Mouse (Mus musculus) frontal cortex, postnatal 36 days (tissue): ENCODE measurements around the gene Neo1.
A peak's percentile ranks its signal among the peaks of the same experiment; 100 is the strongest.

Experiments used
- DNase-seq, 2 experiments: peaks; one replicate each; pipeline ENCODE4 v3.0.0; 2022; ENCODE audit warnings: low spot score in 2 of 2

Gene Neo1

DNA sequence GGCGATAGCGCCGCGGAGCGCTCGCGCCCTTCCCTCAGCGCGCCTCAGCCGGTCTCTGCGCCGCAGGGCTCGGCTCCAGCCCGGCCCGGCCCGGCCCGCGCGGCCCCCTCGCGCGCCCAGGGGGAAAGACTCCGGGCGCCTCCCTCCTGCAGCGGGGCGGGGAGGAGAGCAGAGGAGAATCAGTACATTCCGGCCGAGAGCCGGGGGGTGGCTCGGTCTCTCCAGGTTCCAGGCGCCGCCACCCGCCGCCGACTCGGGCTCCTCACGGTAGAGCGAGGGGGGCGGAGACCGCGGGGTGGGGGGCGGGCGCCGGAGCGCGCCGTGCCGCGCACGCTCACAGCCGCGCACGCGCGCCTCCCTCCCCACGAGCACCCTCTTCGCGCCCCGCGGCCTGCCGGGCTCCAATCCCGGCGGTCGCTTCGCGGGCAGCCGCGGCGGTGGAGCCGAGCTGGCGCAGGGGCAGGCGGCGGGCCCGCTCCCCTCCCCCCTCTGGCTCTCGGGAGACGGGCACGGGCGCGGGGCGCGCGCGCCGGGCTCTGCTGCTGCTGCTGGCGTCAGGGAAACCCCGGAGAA is at the start of gene Neo1:
Gene Neo1 (minus strand): TSS at position 283 of the 573 bp plus-strand sequence.
- DNase-seq: peak; percentile 92 to 94

GRCm38 (mm10) chr9:59075632-59076031 is 39.4 kb upstream of the Neo1 start:
- no peak for DNase-seq

GRCm38 (mm10) chr9:59073887-59074286 is 37.6 kb upstream of the Neo1 start:
- DNase-seq: no peak

DNA sequence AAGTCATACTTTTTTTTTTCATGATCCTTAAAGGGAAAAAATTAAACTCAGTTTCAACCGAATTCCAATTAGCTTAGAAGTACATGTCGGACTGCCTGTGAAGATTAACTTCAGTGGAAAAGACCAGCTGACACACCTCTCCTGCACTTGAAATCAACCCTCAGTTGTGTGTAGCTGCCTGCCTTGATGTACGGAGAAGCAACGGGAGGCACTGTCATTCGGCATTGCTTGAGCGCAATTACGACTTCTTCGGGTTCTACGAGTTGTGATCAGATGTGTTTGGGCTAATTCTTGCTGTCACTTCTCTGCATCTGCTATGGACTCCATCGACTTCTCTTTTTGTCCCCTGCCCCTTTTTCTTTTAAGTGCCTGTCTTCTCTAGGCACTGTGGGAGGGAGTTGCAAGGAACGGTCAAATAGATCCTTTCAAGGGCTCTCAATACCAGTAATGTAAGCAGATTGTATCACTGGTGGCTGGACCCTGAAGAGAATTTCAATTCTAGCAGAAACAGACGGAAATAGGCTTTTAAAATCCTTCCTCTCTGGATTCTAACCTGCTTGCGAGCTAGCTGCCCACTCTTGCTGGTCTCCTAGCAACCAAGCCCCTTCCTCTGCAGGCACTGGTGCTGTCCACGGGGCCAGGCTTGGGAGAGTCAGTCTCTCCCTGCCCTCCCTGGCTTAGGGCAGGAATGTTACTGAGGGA is 36.0 kb upstream of the Neo1 start:
- peak in 1 of 2 experiments; percentile 16 for DNase-seq

GRCm38 (mm10) chr9:59071220-59071977 is 35.2 kb upstream of the Neo1 start:
- peak in 1 of 2 experiments; percentile 8 for DNase-seq

- no peak for DNase-seq
Measured at GRCm38 (mm10) chr9:59070216-59070615, 34.0 kb upstream of the Neo1 start.

DNA sequence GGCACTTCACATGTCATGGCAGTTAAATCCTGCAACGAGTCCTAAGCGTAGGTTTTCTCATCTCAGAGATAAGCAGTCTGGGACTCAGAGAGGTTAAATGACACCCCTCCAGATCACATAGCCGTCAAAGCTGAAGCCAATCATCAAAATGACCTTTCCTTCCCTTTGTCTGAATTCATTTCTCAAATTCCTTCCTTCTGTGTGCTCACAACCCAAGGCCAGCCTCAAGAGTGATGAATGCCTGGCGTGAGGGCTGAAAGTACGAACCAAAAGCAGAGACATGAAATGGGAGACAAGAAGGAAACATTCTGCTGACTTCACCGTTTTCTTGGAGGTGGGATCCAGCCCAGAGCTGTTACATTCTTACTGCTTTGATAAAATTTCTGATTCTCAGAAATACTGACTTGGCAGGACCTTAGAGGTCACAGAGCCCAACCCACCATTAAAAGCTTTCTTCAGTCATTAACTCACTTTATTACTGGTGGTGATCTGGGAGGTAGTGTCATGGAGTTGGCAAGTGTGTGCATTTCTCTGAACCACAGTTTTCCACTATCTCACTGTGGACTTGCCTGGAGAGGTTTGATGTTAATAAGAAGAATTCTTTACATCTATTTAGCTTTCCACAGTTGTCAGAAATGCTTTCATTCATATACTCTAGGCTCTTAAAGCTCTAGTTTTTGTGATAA is 29.5 kb upstream of the Neo1 start:
- DNase-seq: no peak

DNA sequence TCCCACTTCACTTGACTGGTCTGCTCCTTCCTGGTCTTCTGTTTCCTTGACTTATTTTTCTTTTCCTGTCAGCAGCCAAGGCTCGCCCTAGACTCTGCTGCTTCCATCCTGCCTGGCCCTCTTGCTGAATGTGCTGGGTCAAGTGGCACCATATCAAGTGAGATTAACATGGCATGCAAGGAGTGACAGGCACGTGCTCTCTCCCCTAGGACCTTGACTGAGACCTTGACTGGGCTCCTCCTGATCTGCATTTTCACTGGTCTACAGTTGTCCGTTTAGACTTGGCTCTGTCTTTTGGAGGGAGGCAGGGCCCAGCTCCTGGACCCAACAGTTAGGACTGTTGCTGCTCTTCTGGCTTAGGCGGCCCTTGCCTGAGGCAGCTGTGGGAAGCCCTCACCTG is 26.2 kb upstream of the Neo1 start:
- DNase-seq: no peak

DNA sequence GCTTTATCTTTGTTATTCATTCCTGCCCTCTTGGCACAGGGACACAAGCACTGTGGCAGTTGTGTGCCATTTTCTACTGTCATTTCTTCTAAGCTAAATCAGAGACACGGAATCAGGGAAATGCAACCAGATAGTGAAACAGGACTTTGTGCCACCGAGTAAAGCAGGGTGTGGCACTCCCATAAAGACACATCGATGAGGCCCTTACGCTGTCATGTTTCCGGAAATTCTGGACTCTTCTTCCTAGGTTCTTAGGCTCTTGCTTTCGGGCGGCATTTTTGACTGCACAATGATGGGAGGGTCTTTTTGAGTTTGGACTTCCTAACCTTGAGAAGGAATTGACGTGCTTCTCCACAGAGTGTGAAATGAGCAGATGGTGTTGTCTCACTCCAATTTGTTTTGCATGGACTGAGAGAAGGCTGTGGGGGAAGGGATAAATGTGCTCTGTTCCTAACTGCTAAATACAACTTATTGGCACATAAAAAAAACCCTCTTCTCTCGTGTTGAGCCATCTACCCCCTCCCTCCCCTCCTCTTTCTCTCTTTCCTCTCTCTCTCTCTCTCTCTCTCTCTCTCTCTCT is 23.9 kb upstream of the Neo1 start:
- no peak for DNase-seq

DNA sequence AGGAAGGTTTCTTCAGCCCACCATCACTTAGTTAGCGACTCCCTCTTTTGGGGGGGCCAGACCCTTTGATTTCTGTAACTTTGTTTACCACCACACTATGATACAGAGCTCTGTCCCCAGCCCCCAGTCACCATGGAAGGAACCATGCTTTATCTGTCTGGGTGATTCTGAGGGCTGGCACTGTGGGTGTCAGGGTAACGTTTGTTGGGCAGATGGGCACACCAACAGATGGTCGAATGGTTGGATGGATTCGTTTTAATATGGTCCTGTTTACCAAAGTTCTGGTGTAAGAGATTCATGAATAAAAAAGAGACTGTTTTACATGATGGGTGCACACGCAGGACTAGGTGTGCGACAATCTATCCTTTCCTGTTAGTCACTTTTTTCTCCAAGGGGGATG is 22.9 kb upstream of the Neo1 start:
- no peak for DNase-seq

DNA sequence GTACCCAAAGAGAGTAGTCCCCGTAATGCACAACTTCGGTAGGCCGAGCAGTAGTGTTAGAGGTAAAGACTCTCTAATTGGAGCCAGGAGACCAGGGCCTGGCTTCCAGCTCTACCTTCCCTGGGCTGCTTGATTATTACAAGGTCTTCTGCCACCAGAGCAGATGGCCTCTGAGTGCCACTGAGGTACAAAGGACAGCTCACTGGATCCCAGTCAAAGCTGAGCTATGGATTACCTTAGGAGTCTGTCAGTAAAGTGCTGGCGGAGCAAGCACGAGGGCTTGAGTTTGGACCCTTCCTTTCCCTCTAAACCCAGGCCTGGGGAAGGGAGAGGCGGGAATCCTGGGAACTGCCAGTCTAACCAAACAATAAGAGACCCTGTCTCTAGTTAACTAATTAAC is 21.8 kb upstream of the Neo1 start:
- DNase-seq: no peak

DNA sequence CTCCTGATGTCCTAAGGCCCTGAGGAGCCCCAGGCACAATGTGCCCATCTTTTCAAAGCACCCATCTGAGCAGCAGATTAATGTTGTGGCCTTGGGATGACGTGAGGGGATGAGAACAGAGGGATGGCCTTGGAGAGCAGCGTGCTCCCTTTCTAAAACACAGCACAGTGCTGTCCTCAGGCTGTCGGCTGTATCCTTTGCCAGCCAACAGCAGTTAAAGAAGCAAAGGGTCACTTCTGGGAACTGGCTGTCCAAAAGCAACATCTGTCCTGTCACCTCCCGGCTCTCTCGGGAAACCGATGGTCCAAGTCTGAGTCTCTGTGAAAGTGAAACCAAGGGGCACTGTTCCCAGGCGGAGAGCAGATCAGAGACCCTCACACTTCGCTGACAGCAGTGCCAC is 20.0 kb upstream of the Neo1 start:
- DNase-seq: no peak

DNA sequence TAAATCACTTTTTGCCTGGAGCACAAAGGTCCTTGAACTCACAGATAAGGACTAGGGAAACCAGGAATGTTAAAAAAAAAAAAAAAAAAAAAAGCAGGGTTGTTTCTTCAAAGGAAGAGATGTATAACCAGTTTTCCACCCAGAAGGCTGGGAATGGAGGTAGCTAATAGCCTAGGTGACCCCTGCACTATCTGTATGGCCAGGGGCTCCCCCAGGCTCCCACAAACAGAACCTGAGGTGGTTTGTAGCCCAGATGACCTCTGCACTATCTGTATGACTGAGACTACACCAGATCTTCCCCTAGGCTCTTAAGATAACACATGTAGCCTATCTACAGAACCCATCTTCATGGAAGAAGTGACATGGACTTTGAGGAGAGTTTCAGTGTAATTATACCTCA is 5.6 kb upstream of the Neo1 start:
- DNase-seq: no peak

DNA sequence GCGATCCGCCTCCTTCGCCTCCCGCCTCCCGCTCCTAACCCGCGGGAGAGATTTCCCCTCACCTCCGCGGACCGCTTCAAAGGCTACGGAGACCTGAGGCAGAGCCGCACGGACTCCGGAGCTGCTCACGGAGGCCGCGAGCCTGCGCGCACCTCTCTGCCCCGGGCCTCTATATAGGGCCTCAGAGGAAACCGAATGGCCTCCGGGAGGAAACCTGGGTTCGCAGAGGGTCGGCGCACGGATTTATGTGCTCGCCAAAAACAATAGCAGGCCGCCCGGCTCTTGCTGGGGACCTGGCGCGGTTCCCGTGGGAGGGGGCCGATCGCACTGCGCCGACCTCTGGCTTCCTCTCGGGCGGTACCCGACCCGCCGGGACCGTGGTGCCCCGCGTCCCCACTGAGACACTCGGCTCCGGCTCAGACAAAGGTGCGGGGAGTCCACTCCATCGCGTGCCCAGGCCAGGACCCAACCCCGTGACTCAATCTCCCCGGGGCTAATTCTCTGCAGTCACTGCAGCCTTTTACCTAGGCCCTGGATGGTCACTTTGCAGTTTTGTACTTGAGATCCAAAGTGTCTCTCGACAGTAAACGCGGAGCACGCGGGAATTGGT is 596 bp upstream of the Neo1 start:
- peak in 1 of 2 experiments; percentile 45 for DNase-seq

DNA sequence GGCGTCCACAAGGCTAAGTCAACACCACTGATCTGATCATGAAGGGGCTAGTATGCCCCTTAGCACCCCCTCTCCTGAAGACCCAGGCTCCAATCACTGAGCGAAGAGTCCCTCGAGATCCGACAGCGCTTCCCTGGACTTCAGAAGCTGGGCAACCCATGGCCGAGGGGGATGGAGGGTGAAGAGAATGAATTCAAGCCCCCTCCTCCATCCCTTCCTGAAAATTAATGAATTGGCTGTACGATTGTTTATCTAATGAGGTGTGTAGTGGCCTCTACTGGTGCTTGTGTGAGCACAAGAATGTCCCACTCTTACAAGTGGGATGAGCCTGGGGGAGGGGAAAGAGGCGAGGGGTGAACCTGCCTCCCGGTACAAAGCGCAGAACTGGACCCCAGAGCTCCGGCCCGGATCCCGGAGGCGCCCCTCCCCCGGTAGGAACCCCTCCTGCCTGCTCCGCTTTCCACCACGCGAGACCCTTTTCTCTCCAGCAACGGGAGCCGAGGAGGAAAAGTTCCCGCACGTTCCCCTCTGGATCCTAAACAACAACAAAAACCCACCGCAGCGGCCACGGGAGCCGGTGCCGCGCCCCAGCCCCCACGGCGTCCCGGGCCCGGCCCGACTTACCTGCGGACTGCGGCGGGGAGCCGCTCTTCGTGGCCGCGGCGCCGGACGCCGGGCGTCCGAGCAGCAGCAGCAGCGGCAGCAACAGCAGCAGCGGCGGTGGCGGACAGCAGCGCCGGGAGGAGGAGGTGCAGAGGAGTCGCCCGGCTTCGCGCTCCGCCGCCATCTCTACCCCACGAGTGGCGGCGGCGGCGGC is 691 bp downstream of the Neo1 start:
- peak; percentile 24 to 39 for DNase-seq

DNA sequence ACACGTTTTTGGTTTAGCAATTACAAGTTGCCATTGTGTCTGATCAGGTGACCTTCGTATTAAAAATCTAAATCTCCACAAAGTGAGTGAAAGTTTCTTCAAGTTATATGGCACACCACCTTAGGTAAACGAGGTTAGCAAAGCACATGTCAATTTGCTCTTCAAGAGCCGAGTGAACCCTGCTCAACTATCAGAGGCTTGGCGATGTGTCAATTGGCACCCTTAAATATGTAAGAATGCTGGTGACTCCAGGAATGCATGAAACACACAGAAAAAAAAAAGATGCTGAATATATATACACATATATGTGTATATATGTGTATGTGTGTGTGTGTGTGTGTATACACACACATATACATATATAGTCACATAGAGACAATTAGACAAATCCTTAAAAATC is 1.4 kb downstream of the Neo1 start:
- no peak for DNase-seq

GRCm38 (mm10) chr9:59033492-59033891 is 2.7 kb downstream of the Neo1 start:
- no peak for DNase-seq

DNA sequence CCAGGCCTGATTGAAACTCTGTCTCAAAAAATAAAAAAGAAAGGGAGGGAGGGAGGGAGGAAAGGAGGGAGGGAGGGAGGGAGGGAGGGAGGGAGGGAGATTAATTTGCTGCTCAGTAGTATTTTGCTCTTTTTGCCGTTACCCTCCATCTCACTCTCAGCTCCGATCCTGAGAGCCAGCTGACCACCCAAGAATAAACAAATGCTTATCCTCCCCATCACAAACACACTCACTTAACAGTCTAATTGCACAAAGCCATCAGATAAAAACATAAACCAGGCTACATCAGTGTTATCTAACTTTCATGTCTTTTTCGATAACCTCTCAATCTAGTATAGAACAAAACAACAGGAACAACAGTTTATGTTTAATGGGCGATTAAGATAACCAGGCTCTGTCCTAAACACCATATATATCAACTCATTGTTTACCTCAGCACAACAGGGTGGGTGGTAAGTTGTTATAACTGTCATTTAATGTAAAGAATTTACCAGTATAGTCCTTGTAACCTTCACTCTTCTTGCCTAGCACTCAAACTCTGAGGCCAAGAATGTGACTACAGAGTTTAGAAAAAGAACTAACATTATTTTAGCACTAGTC is 11.9 kb downstream of the Neo1 start:
- no peak for DNase-seq

DNA sequence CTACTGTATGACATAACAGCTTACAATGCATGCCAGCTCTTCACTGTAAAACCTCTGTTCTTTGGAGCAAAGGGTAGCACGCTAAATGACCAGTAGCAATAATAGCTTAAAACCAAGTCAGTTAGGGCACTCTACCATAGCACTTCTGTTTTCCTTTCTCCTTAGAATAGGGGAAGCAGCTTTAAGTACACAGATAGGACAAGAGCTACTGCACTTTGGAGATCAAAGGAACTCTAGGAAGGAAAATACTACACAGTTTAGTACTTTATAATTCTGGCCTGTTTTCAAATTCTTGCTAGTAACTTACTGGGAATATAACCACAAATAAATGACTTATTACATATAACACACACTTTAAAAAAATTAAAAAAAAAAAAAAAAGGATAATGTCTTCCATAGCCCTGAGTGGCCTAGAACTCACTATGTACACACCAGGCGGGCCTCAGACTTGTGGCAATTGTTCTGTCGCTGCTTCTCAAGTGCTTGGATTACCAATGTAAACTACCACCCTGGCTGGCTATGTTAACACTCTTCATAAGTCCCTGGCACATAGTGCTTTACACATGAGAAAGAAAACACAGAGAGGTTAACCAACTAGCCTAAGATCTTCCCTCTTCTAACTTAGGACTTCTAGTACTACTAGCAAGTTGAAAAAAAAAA is 20.1 kb downstream of the Neo1 start:
- DNase-seq: no peak

GRCm38 (mm10) chr9:59013365-59013764 is 22.9 kb downstream of the Neo1 start:
- DNase-seq: peak in 1 of 2 experiments; percentile 43
